Mouse (Mus musculus) heart, postnatal 10 days (tissue): ENCODE results near the gene Itpr1. TPM values are rescaled to one million over a fixed set of nuclear protein-coding genes. Genes with fewer than 3 reads are reported as not detected.

Source experiments
- microRNA-seq, 2 experiments: library from miRNA; unstranded; fragments of <30 nt; microRNA quantifications; one replicate each; pipeline ENCODE4 v1.2.0; 2022
- total RNA-seq, 2 experiments: library from RNA; stranded (reverse); gene quantifications; 2 replicates each; pipeline ENCODE4 v1.2.3; 2021

Gene Itpr1
- total RNA-seq, 2 experiments from 2014 or later = 66.2 TPM

Small RNA genes within 50 kb of the gene (microRNA-seq; reads per million reads assigned to microRNA genes)
- gene Mir7661 = 0 to 0.24 reads per million in 2 experiments

Other genes with a start within 250 kb of the Itpr1 start
- 1 to 10 TPM; 3.8 to 3.9 TPM for gene Setmar, start 148.1 kb upstream of the Itpr1 start, total RNA-seq
- 10 to 100 TPM; 19.9 to 21.6 TPM for gene Sumf1, start 27.5 kb upstream of the Itpr1 start, total RNA-seq